Mouse (Mus musculus) left cerebral cortex, adult 18-20 months (tissue): ENCODE results near the gene Csrnp2. TPM values are rescaled to one million over a fixed set of nuclear protein-coding genes. Genes with fewer than 3 reads are reported as not detected.

Experiments used
- DNase-seq, 2 experiments: peaks; one replicate each; pipeline ENCODE4 v3.0.0; 2021 to 2022; ENCODE audit warnings: low spot score in 2 of 2, mixed read lengths in 1 of 2
- total RNA-seq, 2 experiments: library from RNA; stranded (reverse); gene quantifications; 2 replicates each; pipeline ENCODE4 v1.2.3; 2021

Gene Csrnp2
- total RNA-seq, 2 experiments from 2014 or later: 33.6 to 36.0 TPM

DNA sequence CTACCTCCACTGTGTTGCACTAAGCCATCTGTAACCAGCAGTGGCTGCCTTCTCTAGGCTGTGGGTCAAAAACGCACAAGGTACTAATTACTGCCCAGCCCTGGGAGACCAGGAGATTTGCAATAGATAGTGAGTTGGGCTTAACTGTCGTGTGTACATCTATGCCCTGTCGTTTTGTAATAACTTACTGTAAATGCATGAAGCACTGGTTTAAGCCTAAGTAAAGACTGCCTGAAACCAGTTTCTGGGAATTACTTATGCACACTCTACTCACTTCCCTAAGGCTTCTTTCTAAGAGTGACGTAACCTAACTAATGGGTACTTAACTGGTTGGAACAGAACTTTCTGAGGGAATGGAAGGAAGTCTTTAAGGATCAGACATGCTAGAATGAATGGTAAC, 16.4 kb downstream of the Csrnp2 start:
- DNase-seq: no peak

DNA sequence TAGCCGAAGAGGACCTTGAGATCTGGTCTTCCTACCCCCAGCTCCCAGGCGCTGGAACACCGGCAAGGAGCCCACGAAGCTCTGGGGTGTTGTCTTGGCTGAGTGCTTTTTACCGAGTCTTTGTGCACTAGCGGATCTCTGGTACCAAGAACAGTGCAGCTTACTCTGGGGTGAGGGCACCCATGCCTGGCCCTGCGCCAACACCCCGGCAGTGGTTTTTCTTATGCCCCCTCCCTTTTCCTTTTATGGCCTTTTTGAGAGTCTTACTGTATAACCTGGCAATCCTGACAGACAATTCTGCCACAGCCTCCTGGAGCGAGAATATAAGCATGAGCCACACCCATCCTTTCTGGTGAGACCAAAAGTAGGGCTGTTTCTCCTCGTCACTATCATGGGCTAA, 16.9 kb downstream of the Csrnp2 start:
- no peak for DNase-seq

DNA sequence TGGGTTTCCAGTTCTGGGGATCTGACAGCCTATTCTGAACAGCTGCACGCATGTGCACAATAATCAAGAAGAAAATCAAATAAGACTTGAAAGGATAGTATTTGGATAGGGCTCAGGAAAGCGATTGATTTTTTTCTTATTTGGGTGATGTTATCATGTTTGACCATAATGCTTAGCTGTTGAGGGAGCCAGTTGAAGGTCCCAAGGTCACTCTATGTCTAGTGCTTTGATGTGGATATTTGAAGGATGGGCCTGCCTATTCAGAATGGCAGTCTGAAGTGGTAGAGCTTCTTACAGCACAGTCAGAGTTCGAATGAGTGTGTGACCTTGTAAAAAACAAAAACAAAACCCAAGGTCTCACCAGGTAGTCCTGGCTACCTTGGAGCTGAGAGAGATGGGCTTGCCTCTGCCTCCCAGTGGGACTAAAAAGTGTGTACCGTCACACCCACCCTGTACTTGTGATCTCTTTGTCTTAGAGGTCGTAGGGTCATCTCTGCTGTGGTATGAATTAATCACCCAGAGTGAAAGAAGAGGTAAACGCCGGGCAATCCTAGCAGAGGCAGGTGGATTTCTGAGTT, 21.3 kb downstream of the Csrnp2 start:
- DNase-seq: no peak

DNA sequence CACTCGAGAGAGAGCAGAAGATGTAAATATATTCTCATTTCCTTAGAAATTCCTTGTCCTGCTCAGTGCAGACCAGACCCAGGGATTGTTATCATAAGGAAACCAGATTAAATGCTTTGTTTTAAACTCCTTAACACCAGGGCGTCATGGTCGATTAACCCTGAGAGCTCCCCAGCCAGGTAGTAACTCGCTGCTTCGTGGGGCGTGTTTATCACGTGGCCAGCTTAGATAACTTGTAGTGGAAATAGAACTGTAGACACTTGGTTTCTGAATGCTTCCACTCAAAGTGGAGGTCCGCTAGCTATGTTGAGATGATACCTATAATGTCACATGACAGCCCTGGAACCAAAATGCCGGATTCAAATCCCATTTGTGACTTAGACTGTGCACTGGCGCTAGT, 25.3 kb downstream of the Csrnp2 start:
- no peak for DNase-seq

DNA sequence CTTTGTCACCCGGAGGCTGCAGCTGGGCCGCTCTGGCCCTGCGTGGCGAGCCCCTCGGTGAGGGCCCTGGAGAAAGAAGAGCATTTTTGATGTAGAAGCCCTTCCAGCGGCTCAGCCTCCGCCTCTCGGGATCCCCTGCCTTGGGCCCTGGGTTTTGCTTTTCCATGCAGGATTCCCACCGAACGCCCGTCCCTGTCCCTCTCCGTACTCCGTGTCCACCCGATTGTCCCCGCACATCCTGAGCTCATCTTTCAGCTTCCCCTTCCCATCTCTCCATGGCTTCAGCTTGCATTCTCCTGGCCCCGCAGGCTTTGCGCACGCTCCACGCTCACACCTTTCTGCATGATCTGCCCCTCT, 26.1 kb downstream of the Csrnp2 start:
- DNase-seq: no peak

DNA sequence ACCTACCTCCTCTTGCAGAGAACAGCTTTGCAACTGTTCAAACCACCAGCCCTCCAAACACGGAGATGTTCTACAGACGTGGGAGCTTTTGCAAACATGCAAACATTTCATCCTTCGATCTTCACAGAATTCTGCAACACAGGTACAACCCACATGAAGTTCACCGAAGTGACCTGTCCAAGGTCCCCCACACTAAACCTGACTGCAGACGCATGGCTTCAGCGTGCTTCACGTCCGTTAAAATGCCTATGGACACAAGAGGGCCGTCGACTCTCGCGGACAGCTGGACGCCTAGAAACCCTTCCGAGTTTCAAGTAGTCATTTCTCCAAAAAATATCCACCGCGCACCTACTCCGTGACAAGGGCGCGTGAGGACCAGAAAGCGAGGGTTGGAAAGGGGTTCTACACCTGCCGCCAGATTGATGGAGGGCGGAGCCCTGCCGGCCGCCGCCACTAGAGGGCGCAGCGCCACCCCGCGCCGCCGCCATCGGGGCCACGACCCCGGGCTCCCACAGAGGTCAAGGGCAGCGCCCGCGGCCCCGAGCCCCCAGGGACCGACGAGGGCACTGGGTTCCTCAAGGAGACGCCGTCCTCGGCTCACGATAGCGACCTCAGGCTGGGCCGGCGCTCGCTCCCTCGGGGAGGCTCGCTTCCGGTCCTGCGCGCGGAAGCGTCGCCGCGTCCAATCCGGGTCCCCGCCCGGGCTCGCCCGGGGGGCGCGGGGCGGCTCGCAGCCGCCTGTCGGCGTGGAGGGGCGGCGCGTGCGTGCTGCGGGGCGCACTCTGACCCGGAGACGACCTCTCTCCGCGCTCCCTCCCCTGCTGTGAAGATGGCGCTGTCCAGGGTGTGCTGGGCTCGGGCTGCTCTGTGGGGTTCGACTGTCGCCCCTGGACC, 26.7 kb downstream of the Csrnp2 start, which contains the start of gene Letmd1:
Gene Letmd1 (plus strand): TSS at position 729 of the 894 bp plus-strand sequence.
- DNase-seq: peak; percentile 88 to 92

DNA sequence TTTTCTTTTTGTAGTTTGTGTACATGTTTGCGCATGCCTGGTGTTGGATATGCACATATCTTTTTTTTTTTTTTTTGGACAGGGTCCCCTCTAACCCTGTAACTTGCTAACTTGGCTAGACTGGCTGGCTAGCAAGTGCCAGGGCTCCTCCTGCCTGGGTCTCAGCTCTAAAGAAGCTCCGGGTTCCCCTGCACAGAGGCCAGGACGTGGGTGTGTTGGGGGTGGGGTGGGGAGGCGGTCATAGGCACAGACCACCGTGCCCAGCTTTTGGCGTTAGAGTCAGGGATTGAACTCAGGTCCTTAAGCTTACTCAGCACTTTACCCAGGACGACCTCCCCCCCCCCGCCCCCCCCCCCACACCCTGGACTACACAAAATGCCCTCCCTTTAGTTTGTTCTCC, 27.6 kb downstream of the Csrnp2 start:
- DNase-seq: no peak

DNA sequence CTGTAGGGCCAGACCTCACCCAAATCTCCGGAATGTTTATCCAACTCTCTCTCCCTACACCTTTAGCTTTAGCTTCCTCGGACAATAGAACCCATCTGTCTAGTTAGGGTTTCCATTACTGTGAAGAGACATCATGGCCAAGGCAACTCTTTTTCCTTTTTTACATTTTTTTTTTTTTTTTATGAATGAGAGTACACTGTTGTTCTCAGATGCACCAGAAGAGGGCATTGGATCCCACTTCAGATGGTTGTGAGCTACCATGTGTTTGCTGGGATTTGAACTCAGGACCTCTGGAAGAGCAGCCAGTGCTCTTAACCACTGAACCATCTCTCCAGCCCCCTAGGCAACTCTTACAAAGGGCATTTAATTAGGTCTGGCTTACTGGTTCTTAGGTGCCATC, 29.9 kb downstream of the Csrnp2 start:
- no peak for DNase-seq

DNA sequence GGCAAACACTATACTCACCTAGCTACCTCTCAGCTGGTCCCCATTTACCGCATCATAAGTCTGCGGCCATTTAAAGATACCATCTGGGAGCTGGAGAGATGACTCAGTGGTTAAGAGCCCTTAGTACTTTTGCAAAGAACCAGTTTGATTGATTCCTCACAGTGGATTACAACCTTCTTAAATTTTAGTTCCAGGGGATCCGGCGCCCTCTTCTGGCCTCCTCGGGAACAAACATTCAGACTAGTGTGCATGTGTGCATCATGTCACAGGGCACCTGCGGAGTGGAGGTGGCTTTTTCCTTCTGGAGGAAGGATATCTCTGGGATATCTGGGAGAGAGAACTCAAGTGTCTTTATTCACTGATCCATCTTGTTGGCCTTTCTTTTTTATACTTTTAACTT, 31.6 kb downstream of the Csrnp2 start:
- peak; percentile 71 to 77 for DNase-seq

DNA sequence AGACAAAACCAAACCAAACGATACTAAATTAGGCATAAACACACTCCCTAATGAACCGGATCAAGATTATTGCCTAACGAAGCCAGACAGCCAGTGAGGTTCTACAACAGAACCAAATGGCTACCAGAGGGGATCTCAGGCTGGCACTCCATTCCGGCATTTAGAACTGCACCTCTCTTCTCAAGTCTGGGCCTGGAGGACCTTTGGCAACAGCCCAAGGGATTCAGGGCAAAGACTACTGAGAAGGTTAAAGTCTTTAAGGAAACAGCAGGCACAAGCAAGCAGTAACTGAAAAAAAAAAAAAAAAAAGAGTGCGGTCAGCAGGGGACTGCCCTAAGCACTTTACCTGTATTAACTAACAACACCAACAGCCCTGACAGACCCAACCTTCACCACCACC, 33.2 kb downstream of the Csrnp2 start:
- no peak for DNase-seq

DNA sequence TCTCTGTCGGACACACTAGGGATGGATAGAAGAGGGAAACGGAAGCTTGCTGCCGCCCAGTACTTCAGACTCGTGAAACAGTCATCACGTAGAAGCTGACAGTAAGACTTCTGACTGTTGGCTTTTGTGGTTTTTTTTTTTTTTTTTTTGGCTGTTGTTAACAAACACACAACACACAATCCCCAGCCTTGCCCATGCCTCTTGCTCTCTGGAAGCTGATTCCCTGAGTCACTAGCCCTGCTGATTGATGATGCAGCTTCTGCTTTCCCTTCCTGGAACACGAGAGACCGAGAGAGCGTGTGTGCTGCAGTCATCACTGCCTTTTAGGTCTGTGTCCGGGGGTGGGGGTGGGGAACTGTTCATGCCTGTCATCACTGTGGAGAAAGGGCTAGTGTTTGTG, 33.6 kb downstream of the Csrnp2 start:
- DNase-seq: no peak

DNA sequence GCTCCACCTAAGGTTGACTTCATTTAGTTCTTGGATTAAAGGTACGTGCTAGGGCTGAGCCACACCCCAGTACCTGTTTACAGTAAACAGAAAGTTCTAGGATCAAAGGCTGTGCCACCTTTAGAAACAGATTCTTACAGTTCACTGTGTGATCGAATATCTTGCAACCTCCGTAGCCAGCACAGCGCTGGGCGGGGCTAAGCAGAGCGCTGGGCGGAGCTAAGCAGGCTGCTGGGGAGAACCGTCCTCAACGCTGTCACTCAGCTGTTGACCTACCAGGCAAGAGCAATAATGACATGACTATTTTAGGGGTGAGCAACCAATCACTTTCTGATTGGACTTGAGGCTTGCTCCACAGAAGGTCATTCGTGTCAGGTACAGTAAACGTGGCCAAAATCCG, 34.3 kb downstream of the Csrnp2 start:
- DNase-seq: no peak

DNA sequence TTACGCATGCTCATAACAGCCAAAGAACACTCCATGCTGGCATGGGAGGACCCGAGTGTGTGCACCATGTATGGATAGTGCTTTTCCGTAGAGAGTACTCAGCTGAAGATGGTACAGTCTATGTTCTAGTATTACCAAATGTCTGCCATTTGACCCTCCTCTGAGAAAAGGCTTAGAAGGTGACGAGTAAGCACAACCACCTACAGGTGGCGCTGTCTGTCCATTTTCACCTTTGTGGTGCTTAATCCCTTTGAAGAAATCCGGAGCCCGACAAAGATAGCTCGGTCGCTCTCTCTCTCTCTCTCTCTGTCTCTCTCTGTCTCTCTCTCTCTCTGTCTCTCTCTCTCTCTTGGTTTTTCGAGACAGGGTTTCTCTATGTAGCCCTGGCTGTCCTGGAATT, 37.2 kb downstream of the Csrnp2 start:
- peak; percentile 56 to 65 for DNase-seq

DNA sequence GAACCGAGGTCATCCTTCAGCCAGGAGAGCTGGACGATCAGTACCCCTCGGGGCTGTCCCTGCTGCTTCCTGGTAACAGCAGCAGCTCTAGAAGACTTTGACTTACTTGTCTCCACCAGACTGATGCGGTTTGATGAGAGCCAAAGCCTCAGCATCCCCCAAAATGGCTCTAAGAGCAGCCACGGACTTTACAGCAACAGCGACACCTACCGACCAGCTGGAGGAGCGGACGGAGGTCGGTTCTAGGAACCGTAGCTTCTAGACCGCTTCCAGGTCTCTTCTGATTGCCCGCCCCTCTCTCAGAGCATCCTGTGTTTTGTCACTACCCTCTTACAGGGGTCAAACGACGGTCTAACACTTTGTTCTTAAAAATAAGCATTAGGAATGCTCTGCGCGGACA, 37.9 kb downstream of the Csrnp2 start:
- peak; percentile 72 to 82 for DNase-seq

DNA sequence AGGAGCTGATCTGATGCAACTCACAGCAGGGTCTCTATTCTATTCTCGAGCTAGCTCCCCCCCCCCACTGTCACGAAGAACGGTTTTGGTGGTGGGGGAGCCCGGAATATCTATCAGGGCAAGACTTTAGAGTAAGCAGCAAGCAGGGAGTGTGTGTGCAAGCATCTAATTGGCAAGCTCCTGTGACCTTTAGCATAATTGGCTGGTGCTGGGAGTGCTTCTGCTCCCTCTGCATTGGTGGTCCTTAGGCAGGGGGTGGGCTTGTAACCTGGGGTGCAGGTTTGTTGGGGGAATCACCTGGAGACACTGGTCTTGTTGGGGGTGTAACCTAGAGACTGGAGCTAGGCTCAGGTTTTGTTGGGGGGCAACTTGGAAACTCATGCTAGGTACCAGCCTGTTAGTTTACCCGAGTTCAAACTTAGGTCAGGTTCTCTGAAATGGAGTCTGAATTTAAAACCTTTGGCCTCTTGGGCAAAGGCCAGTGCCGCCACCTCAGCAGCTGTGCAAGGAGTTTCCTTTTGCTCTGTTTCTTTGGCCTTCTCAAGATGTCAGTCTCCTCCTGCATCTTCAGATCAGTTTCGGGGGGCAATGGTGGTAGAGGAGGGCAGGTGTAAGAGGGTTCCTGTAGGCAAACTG, 38.8 kb downstream of the Csrnp2 start:
- no peak for DNase-seq

DNA sequence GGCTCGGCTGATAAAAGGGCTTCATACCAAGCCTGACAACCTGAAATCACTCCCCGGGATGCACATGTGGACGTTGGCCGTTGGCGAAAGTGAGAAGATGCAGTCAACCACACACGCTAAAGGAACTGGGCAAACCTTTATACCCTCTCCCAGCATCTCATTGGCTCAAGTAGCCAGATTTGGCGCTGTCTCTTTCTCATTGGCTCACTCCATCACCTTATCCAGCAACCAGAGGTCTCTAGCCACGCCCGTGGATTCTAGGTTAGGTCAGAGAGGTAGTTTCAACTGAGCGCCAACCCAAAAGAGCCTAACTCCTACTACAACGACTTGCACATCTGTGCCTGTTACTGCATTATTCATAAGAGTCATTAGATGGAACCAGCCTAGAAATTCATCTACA, 42.8 kb downstream of the Csrnp2 start:
- DNase-seq: no peak

DNA sequence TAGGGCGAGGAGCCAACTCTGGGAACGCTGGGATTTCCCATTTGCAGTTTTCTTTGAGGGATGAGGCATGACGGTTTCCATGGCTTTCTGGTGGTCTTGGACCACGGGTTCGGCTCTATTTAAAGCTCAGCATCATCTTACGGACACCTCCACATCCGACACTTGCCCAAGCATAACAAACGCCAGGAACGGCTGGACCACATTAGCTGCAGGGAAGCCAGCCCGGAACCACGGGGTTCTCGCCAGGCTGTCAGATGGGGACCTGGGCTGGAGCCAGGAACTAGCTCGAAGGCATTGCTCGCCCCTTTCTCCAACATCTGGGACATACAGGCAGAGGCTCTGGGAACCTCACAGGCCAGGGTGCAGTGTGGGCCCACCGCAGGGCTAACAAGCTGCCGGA, 44.0 kb downstream of the Csrnp2 start:
- DNase-seq: peak; percentile 50 to 53

DNA sequence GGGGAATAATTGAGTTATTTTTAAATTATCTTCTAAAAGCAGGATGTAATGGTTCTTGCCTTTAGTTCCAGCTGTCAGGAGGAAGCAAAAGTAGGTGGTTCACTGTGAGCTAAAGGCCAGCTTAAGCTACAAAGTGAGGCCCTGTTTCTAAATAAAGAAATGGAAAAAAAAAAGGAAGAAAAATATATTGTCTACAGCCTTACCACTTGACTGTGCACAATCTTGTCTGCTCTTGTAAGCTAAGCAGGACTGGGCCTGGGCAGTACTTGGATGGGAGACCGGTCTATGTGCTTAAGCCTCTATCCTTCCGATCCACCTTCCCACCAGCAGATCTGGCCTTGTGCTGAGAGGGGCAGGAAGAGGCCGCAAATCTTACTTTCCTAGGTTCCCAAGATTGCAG, 45.8 kb downstream of the Csrnp2 start:
- DNase-seq: no peak

DNA sequence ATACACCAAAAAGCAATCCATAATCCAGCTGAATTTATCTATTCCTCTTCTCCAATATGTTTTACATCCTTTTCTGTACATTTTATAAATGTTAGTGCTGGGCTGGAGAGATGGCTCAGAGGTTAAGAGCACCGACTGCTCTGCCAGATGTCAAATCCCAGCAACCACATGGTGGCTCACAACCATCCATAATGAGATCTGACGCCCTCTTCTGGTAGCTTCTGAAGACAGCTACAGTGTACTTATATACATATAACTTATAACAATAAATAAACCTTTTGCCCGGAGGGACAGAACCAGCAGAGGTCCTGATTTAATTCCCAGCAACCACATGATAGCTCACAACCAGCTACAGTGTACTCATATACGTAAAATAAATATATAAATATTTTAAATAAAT, 46.7 kb downstream of the Csrnp2 start:
- no peak for DNase-seq

DNA sequence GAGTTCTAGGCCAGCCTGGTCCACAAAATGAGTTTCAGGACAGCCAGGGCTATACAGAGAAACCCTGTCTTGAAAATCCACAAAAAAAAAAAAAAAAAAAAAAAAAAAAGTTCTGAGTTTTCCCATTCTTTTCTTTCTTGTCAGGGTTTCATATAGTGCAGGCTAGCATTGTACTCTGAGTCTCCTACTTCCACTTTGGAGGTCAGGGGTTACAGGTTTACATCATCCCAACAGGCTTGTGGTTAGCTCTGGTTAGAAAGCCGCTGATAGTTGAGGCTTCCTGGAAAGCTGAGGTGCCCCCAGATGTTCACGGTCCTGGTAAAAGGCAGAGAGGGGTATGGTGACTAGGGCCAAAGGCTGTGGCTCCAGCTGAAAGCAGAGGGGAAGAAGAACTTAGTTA, 48.4 kb downstream of the Csrnp2 start:
- no peak for DNase-seq

DNA sequence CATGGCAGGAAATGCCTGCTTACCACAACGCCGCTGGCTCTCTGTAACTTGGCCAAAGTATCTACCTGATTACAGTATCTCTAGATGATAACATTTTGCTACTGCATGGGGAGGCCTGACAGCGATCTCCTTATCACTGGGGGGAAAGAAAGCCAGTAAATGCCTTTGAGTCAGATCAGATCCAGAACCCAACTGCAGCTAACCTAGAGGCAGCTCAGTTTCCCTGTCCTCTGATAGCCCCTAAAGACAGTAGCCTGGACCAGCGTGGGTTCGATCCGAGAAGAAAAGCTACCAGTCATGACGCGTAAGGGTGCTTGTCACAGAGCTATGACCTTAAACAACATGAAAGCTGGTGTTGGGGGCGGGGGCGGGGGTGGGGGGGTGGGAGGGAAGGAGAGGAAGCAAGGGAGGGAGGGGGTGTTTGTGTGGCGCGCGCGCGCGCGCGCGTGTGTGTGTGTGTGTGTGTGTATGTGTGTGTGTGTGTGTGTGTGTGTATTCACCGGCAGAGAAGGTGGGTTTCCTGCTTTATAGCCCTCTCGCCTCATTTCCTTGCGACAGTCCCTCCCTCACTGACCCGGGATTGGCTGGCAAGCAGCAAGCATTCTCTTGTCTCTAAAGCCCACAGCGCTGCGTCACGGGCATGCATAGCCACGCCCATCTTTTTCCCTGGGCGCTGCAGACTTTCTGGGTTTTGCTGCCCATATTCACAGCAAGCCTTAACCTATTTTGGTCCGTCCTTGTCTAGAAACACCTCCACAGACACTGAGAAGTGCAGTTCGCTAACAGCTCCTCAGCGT, 52.0 kb downstream of the Csrnp2 start:
- DNase-seq: peak; percentile 78 to 84

DNA sequence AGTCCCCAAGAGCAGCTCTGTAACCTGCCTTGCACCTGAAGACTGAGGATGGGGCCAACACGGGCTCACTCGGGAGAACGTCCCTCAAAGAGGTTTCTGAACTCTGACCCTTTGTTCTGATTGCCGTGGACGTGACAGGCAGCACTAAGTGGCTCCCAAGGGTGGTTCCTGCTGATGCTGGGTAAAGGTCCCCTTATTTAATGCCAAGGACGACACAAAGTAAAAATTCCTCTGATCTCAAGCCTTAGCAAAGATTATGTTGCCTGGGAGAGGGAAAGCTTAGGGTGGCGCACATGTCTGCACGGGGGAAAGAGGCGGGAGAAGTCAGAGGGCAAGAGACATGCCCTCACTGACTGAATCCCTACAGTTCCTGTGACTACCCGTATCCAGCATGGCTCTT, 58.8 kb downstream of the Csrnp2 start:
- no peak for DNase-seq
